Mouse (Mus musculus) myocyte (in vitro differentiated cells): ENCODE measurements at regions not wholly inside any gene's neighbourhood (a gene's known extent, or its start where the extent isn't known, plus 50 kb on each side); places are given as distances from the start of the nearest gene placed in this dataset.

Experiments used
- H3K27me3 ChIP-seq: one replicate; pipeline ENCODE4 v1.6.1; 2011; ENCODE audit not compliant: control insufficient read depth, insufficient read depth, insufficient read length
- H3K36me3 ChIP-seq: one replicate; pipeline ENCODE4 v1.6.1; 2011; ENCODE audit not compliant: control insufficient read depth, insufficient read depth
- H3K4me2 ChIP-seq: one replicate; pipeline ENCODE4 v1.6.1; 2011; ENCODE audit warnings: low read depth, control low read depth
- H3K4me3 ChIP-seq: one replicate; pipeline ENCODE4 v1.5.1; 2011; ENCODE audit warnings: mild to moderate bottlenecking, control low read depth, moderate library complexity
- H3K79me2 ChIP-seq: one replicate; pipeline ENCODE4 v1.6.1; 2011; ENCODE audit not compliant: control insufficient read depth, insufficient read depth
- H3ac ChIP-seq: one replicate; pipeline ENCODE4 v1.6.1; 2011; ENCODE audit not compliant: control insufficient read depth, insufficient read length
- CEBPB ChIP-seq: IDR thresholded peaks from 2 replicates; pipeline ENCODE4 v1.6.1; 2011; ENCODE audit warnings: mild to moderate bottlenecking, moderate library complexity; ENCODE audit not compliant: poor library complexity, insufficient read depth, severe bottlenecking
- E2F4 ChIP-seq: IDR thresholded peaks from one replicate; pipeline ENCODE4 v1.6.1; 2011; ENCODE audit warnings: mild to moderate bottlenecking, control low read depth, moderate library complexity; ENCODE audit not compliant: insufficient read depth
- MAX ChIP-seq: IDR thresholded peaks from one replicate; pipeline ENCODE4 v1.6.1; 2011; ENCODE audit warnings: low read depth, mild to moderate bottlenecking, control low read depth
- MYOD1 ChIP-seq, 3 experiments: IDR thresholded peaks; one replicate each; pipeline ENCODE4 v1.6.1; 2011; ENCODE audit warnings: control low read depth in 2 of 3, low read depth in 2 of 3, mild to moderate bottlenecking in 2 of 3, moderate library complexity in 1 of 3; ENCODE audit not compliant: insufficient read length in 2 of 3, control insufficient read depth in 1 of 3
- MYOG ChIP-seq, 3 experiments: IDR thresholded peaks; one replicate each; pipeline ENCODE4 v1.6.1; 2011; ENCODE audit warnings: control low read depth in 2 of 3, low read depth in 2 of 3, mild to moderate bottlenecking in 2 of 3; ENCODE audit not compliant: insufficient read length in 2 of 3, control insufficient read depth in 1 of 3, insufficient read depth in 1 of 3
- POLR2A ChIP-seq: IDR thresholded peaks from one replicate; pipeline ENCODE4 v1.6.1; 2011; ENCODE audit warnings: low read depth, mild to moderate bottlenecking, control low read depth, moderate library complexity; ENCODE audit not compliant: insufficient read length
- POLR2AphosphoS2 ChIP-seq: IDR thresholded peaks from one replicate; pipeline ENCODE4 v1.6.1; 2011; ENCODE audit warnings: low read depth, control low read depth; ENCODE audit not compliant: insufficient read length
- REST ChIP-seq: IDR thresholded peaks from one replicate; pipeline ENCODE4 v1.6.1; 2011; ENCODE audit warnings: mild to moderate bottlenecking, control low read depth, moderate library complexity; ENCODE audit not compliant: insufficient read depth, insufficient read length
- SRF ChIP-seq: IDR thresholded peaks from one replicate; pipeline ENCODE4 v1.6.1; 2011; ENCODE audit warnings: low read depth; ENCODE audit not compliant: control insufficient read depth, insufficient read length
- TCF12 ChIP-seq: IDR thresholded peaks from one replicate; pipeline ENCODE4 v1.6.1; 2011; ENCODE audit warnings: mild to moderate bottlenecking, control low read depth; ENCODE audit not compliant: poor library complexity, insufficient read depth, severe bottlenecking
- TCF3 ChIP-seq: IDR thresholded peaks from one replicate; pipeline ENCODE4 v1.6.1; 2011; ENCODE audit warnings: low read depth, control low read depth; ENCODE audit not compliant: insufficient read length
- USF1 ChIP-seq: IDR thresholded peaks from one replicate; pipeline ENCODE4 v1.6.1; 2011; ENCODE audit warnings: low read depth, mild to moderate bottlenecking, control low read depth, moderate library complexity

GRCm38 (mm10) chr12:71446177-71446891 lies 136.7 kb downstream of the Dact1 start:
- no peak overlapping the region for H3K4me3 ChIP-seq
- no peaks in the 10 kb centered on the region for H3K36me3 ChIP-seq
- no peaks in the 10 kb centered on the region for H3K27me3 ChIP-seq
- no peaks in the 10 kb centered on the region for H3K79me2 ChIP-seq
- TF ChIP-seq MYOD1 (IDR thresholded peaks at IDR 0.05; ENCODE audit: control insufficient read depth in 1 of 3, insufficient read length in 2 of 3, low read depth in 2 of 3) = no peak
- TF ChIP-seq MYOG (IDR thresholded peaks at IDR 0.05; ENCODE audit: control insufficient read depth in 1 of 3, insufficient read depth in 1 of 3, insufficient read length in 2 of 3, low read depth in 2 of 3) = peak in 1 of 3 experiments; percentile 2
- H3K4me2 ChIP-seq = no peak overlapping the region
- H3ac ChIP-seq = no peak overlapping the region

GRCm38 (mm10) chr12:71446892-71447268 lies 137.2 kb downstream of the Dact1 start:
- TF ChIP-seq REST (no peak), TCF12 (no peak), POLR2AphosphoS2 (no peak), SRF (no peak)
- Histone ChIP-seq H3K36me3 (no peaks in the 10 kb centered on the region), H3K27me3 (no peaks in the 10 kb centered on the region), H3K79me2 (no peaks in the 10 kb centered on the region), H3K4me3 (no peak overlapping the region), H3ac (no peak overlapping the region), H3K4me2 (no peak overlapping the region)

- TF ChIP-seq E2F4 = no peak
- no peak for TF ChIP-seq MYOD1 (IDR thresholded peaks at IDR 0.05; ENCODE audit: control insufficient read depth in 1 of 3, insufficient read length in 2 of 3, low read depth in 2 of 3)
- no peak for TF ChIP-seq USF1
- TF ChIP-seq TCF12 = no peak
- TF ChIP-seq SRF = no peak
- TF ChIP-seq CEBPB = no peak
- no peak for TF ChIP-seq MAX
- no peak for TF ChIP-seq TCF3
- no peak for TF ChIP-seq MYOG (IDR thresholded peaks at IDR 0.05; ENCODE audit: control insufficient read depth in 1 of 3, insufficient read depth in 1 of 3, insufficient read length in 2 of 3, low read depth in 2 of 3)
- TF ChIP-seq POLR2A = no peak
- no peak for TF ChIP-seq REST
- TF ChIP-seq POLR2AphosphoS2 = no peak
- Histone ChIP-seq H3ac (no peak overlapping the region), H3K79me2 (no peaks in the 10 kb centered on the region), H3K27me3 (no peaks in the 10 kb centered on the region), H3K36me3 (no peaks in the 10 kb centered on the region), H3K4me2 (no peak overlapping the region), H3K4me3 (no peak overlapping the region)
These were observed 139.3 kb downstream of the Dact1 start for GRCm38 (mm10) chr12:71449032-71449431.

GRCm38 (mm10) chr12:71450128-71450527 lies 140.4 kb downstream of the Dact1 start:
- Histone ChIP-seq H3K36me3 (no peaks in the 10 kb centered on the region), H3K4me2 (no peak overlapping the region), H3ac (no peak overlapping the region), H3K4me3 (no peak overlapping the region), H3K79me2 (no peaks in the 10 kb centered on the region), H3K27me3 (no peaks in the 10 kb centered on the region)
- TF ChIP-seq TCF3 (no peak), MAX (no peak)

GRCm38 (mm10) chr12:71450680-71451463 lies 141.2 kb downstream of the Dact1 start:
- no peaks in the 10 kb centered on the region for H3K79me2 ChIP-seq
- no peak for TF ChIP-seq CEBPB
- no peak for TF ChIP-seq SRF
- no peak for TF ChIP-seq REST
- no peak for TF ChIP-seq POLR2A
- TF ChIP-seq TCF12 = no peak
- TF ChIP-seq MYOD1 (IDR thresholded peaks at IDR 0.05; ENCODE audit: control insufficient read depth in 1 of 3, insufficient read length in 2 of 3, low read depth in 2 of 3) = no peak
- H3K36me3 ChIP-seq = no peaks in the 10 kb centered on the region
- no peak overlapping the region for H3ac ChIP-seq
- no peak overlapping the region for H3K4me2 ChIP-seq
- no peaks in the 10 kb centered on the region for H3K27me3 ChIP-seq
- H3K4me3 ChIP-seq = no peak overlapping the region
